Mouse (Mus musculus) G1E (cell line): ENCODE data around the gene Angptl4. TPM values are rescaled to one million over a fixed set of nuclear protein-coding genes. Genes with fewer than 3 reads are reported as not detected.

ENCODE experiments used
- ATAC-seq: 2 replicates; pipeline ENCODE4 v1.8.0; 2016; ENCODE audit warnings: mild to moderate bottlenecking; ENCODE audit not compliant: insufficient number of reproducible peaks, poor library complexity, low FRiP score, severe bottlenecking; ENCODE audit errors: extremely low read depth
- DNase-seq: peaks from one replicate; pipeline ENCODE4 v3.0.0; 2012; ENCODE audit warnings: low spot score
- H3K27me3 ChIP-seq: 2 replicates; pipeline ENCODE4 v1.6.1; 2012; ENCODE audit warnings: mild to moderate bottlenecking, low read length, inconsistent platforms; ENCODE audit not compliant: insufficient read depth
- H3K36me3 ChIP-seq: replicated peaks from 2 replicates; pipeline ENCODE3; 2012; ENCODE audit warnings: mild to moderate bottlenecking, inconsistent platforms
- H3K4me1 ChIP-seq: 2 replicates; pipeline ENCODE4 v1.6.1; 2012; ENCODE audit warnings: low read depth, low read length, inconsistent platforms, mixed read lengths; ENCODE audit not compliant: insufficient read depth
- H3K4me3 ChIP-seq: 2 replicates; pipeline ENCODE4 v1.5.1; 2012; ENCODE audit warnings: low read depth, mild to moderate bottlenecking, inconsistent platforms, low read length, moderate library complexity, mixed read lengths
- H3K9me3 ChIP-seq: replicated peaks from 2 replicates; pipeline ENCODE4 v1.6.1; 2012; ENCODE audit warnings: inconsistent platforms
- CTCF ChIP-seq: IDR thresholded peaks from 2 replicates; pipeline ENCODE4 v1.5.1; 2012; ENCODE audit warnings: low read depth, low read length, inconsistent platforms, mixed read lengths
- GATA1 ChIP-seq: IDR thresholded peaks from 2 replicates; pipeline ENCODE4 v1.6.1; 2012; ENCODE audit warnings: borderline replicate concordance, low read length, inconsistent platforms, mixed read lengths
- GATA2 ChIP-seq: IDR thresholded peaks from 2 replicates; pipeline ENCODE4 v1.6.1; 2012; ENCODE audit warnings: low read depth, low read length, inconsistent platforms, borderline replicate concordance
- POLR2AphosphoS5 ChIP-seq: IDR thresholded peaks from 2 replicates; pipeline ENCODE4 v1.6.1; 2012; ENCODE audit warnings: low read depth, low read length, inconsistent platforms; ENCODE audit not compliant: insufficient replicate concordance
- TAL1 ChIP-seq: conservative IDR thresholded peaks from 2 replicates; pipeline ENCODE4 v1.6.1; 2012; ENCODE audit warnings: low read depth, low read length, inconsistent platforms, mixed read lengths
- polyA plus RNA-seq: library from polyadenylated mRNA; stranded (reverse); fragments of >175 nt; gene quantifications from 2 replicates; pipeline ENCODE4 v1.2.3, GENCODE M21; 2012
- total RNA-seq, 2 experiments: library from RNA; stranded (forward) in 1 of 2; stranded (reverse) in 1 of 2; fragments of 200-1000 nt in 1 of 2; fragments of >200 nt in 1 of 2; fragmentation: Nextera tagmentation in 1 of 2; gene quantifications; 2 replicates each; pipeline ENCODE4 v1.2.3; 2014 to 2017

The Angptl4 gene
- total and polyA plus RNA-seq, 3 experiments = 0.11 TPM; not detected in 2

DNA sequence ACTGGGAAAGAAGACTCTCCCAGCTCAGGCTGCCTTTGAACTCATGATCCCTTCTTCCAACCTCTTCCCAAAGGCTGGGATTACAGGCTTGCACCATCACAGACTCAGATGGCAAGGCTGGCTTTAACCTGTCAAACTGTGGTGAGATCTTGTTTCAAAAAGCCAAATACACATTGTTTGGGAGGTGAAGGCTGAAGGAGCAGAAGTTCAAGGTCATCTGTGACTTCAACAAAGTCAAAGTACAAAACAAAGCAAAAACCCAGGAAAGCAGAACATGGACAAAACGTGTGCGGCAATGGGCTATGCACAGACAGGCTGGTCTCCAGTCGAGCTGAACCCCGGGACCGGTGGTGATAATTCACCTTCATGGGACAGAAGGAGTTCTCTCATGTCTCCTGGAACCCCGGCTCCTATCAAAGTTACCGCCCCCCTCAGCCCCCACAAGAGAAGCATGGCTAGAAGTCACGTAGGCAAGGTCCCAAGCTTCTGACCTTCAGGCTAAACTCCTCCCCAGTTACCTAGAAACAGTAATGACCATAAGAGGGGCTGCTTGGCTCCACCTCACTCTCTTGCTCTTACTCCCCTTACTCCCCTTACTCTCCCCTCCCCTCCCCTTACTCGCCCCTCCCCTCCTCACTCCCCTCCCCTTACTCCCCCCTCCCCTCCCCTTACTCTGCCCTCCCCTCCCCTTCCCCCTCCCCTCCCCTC, 25.7 kb upstream of the Angptl4 start:
- Histone ChIP-seq H3K9me3 (no peaks in the 10 kb centered on the region), H3K4me3 (no peak overlapping the region), H3K36me3 (no peaks in the 10 kb centered on the region), H3K27me3 (peaks cover 44% of the 10 kb centered on the region), H3K4me1 (peaks cover 14% of the 10 kb centered on the region)
- DNase-seq (no peak), ATAC-seq (no peak)
- no peak for TF ChIP-seq TAL1

DNA sequence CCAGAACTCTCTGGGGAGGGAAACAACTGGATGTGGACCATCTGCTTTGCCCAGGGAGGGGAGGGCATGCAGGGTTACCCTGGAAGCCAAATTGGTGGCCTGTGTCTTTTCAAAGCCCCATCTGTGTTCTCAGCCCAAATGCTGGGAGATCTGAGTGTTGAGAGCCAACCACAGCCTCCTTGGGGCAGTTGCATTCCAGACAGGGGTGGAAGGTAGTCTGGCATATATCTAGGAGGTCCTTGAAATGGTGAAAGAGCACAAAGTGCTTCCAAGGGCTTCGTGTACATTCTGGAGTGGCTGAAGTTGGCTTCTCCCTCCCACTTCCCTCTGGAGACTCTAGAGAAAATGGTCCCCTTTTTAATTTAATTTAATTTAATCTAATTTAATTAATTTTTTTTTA, 23.1 kb upstream of the Angptl4 start:
- TF ChIP-seq GATA1 (no peak), GATA2 (no peak), CTCF (no peak), POLR2AphosphoS5 (no peak), TAL1 (no peak)
- H3K36me3 ChIP-seq = no peaks in the 10 kb centered on the region
- DNase-seq (no peak), ATAC-seq (no peak)
- peaks cover 20% of the 10 kb centered on the region for H3K27me3 ChIP-seq
- no peak overlapping the region for H3K4me3 ChIP-seq
- no peaks in the 10 kb centered on the region for H3K9me3 ChIP-seq
- peaks cover 6% of the 10 kb centered on the region for H3K4me1 ChIP-seq

DNA sequence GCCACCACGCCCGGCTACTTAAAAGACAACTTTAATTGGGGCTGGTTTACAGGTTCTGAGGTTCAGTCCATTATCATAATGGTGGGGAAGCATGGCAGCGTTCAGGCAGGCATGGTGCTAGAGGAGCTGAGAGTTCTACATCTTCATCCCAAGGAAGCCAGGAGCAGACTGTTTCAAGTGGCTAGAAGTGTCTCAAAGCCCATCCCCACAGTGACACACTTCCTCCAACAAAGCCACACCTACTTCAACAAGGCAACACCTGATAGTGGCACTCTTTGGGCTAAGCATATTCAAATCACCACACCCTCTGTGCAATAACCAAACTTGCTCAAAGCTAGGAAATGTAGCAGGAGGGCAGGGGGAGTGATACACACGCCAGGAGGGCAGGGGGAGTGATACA, 22.6 kb upstream of the Angptl4 start:
- H3K4me3 ChIP-seq = no peak overlapping the region
- H3K27me3 ChIP-seq = peaks cover 20% of the 10 kb centered on the region
- ATAC-seq (no peak), DNase-seq (no peak)
- H3K9me3 ChIP-seq = no peaks in the 10 kb centered on the region
- peaks cover 6% of the 10 kb centered on the region for H3K4me1 ChIP-seq
- no peaks in the 10 kb centered on the region for H3K36me3 ChIP-seq
- TF ChIP-seq TAL1 = no peak
- no peak for TF ChIP-seq GATA2
- TF ChIP-seq POLR2AphosphoS5 = no peak
- no peak for TF ChIP-seq GATA1
- TF ChIP-seq CTCF = no peak

DNA sequence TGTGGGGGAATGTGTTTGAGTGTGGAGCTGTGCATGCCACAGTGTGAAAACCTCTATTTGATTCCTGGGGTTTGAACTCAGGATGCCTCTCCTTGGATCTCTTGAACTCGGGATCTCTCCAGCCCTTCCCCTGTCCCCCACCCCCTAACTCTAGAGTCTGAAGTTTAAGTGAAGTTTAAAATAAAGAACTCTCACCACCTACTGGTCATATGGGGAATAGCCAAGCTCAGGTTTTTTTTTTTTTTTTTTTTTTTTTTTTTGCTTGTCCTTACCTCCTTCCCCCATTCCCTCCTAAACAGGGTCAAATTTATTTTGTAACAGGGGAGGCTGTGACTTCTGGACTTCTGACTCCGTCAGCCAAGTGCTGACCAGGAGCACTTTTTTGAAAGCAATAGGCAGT, 20.6 kb upstream of the Angptl4 start:
- Histone ChIP-seq H3K9me3 (no peaks in the 10 kb centered on the region), H3K36me3 (no peaks in the 10 kb centered on the region), H3K27me3 (peaks cover 12% of the 10 kb centered on the region), H3K4me3 (no peak overlapping the region), H3K4me1 (peaks cover 6% of the 10 kb centered on the region)
- DNase-seq = no peak
- ATAC-seq = no peak; the same call in 1 of the 2 replicates
- TF ChIP-seq CTCF (0 out of 2 replicates have a peak, but pooled peaks have one; percentile 8), POLR2AphosphoS5 (no peak)

DNA sequence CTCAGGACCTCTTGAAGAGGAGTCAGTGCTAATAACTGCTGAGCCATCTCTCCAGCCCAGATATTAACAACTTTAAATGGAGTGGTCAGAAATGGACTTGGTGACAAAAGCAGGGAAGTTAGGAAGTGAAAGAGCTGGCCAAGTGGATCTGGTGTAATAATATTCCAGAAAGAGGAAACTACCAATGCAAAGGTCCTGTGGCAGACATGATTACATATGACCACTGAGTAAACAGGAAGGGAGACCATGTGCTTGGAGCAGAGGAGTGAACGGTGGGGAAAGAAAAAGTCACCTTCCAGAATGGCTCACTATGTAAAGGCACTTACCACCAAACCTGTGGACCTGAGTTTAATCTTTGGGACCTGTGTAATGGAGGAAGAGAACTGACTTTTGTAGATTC, 17.6 kb upstream of the Angptl4 start:
- Histone ChIP-seq H3K36me3 (no peaks in the 10 kb centered on the region), H3K4me1 (peaks cover 2% of the 10 kb centered on the region; the same call in 1 of the 2 replicates), H3K27me3 (no peaks in the 10 kb centered on the region; the same call in 1 of the 2 replicates), H3K9me3 (no peaks in the 10 kb centered on the region), H3K4me3 (no peak overlapping the region)
- TF ChIP-seq POLR2AphosphoS5 (no peak), GATA1 (no peak), GATA2 (no peak), CTCF (no peak), TAL1 (no peak)
- DNase-seq (no peak), ATAC-seq (no peak)

DNA sequence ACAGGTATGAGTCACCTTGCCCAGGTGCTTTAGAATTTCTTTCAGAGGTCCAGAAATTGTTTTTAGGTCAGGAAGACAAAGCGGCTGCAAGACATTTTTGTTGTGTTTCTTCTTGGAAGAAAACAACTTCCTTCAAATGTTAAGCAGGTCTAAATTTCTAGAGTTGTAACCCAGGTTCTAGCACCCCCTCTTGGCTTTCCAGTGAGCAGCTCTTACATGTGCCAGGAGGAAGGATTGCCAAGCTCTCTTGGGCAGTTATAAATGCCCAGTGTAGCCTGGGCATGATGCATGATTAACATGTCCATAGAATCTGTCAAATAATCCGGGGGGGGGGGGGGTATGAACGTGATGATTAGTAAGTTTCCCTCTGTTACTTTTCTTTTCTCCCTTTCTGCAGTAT, 16.7 kb upstream of the Angptl4 start:
- DNase-seq (no peak), ATAC-seq (no peak)
- peaks cover 2% of the 10 kb centered on the region; the same call in 1 of the 2 replicates for H3K27me3 ChIP-seq
- TF ChIP-seq GATA2 (no peak), POLR2AphosphoS5 (no peak), GATA1 (no peak), CTCF (no peak), TAL1 (no peak)
- H3K36me3 ChIP-seq = no peaks in the 10 kb centered on the region
- no peak overlapping the region for H3K4me3 ChIP-seq
- no peaks in the 10 kb centered on the region for H3K9me3 ChIP-seq
- no peaks in the 10 kb centered on the region for H3K4me1 ChIP-seq

GRCm38 (mm10) chr17:33788732-33789131, 7.1 kb upstream of the Angptl4 start:
- Histone ChIP-seq H3K27me3 (peaks cover 4% of the 10 kb centered on the region; the same call in 1 of the 2 replicates), H3K36me3 (no peaks in the 10 kb centered on the region), H3K4me3 (no peak overlapping the region), H3K4me1 (no peaks in the 10 kb centered on the region), H3K9me3 (no peaks in the 10 kb centered on the region)
- DNase-seq (no peak), ATAC-seq (no peak)
- TF ChIP-seq TAL1 (no peak), GATA1 (no peak), CTCF (no peak), POLR2AphosphoS5 (no peak), GATA2 (no peak)
